Mouse (Mus musculus): ENCODE results near the gene Iyd. TPM values are rescaled to one million over a fixed set of nuclear protein-coding genes. Genes with fewer than 3 reads are reported as not detected.

Gene Iyd
- polyA plus RNA-seq, 1 experiment, result 5.2 TPM

- WGBS, result 66% methylated on average over 7 of the region's 7 CpGs
- no peak for TF ChIP-seq POLR2A (IDR thresholded peaks at IDR 0.05; ENCODE audit: low read depth, low read length)
- no peak for TF ChIP-seq CTCF (IDR thresholded peaks at IDR 0.05; ENCODE audit: extremely low read depth, insufficient read length, insufficient replicate concordance, low read depth, low read length)
- Histone ChIP-seq H3K27me3 (ENCODE audit: control insufficient read depth, insufficient read depth, low read length) (no peaks in the 10 kb centered on the region), H3K27ac (ENCODE audit: insufficient read depth, low read depth, low read length) (no peak overlapping the region), H3K36me3 (ENCODE audit: control insufficient read depth, insufficient read depth, low read length) (no peaks in the 10 kb centered on the region), H3K4me1 (ENCODE audit: control insufficient read depth, insufficient read depth, insufficient read length, low read length) (peaks cover 3% of the 10 kb centered on the region; the same call in 1 of the 2 replicates), H3K4me3 (ENCODE audit: low read depth, low read length) (no peak overlapping the region)
These were observed 30.3 kb upstream of the Iyd start for GRCm38 (mm10) chr10:3509663-3510277.

GRCm38 (mm10) chr10:3510486-3510885, 29.6 kb upstream of the Iyd start:
- Histone ChIP-seq H3K36me3 (ENCODE audit: control insufficient read depth, insufficient read depth, low read length) (no peaks in the 10 kb centered on the region), H3K4me1 (ENCODE audit: control insufficient read depth, insufficient read depth, insufficient read length, low read length) (peaks cover 3% of the 10 kb centered on the region; the same call in 1 of the 2 replicates), H3K27ac (ENCODE audit: insufficient read depth, low read depth, low read length) (no peak overlapping the region; the same call in 1 of the 2 replicates), H3K27me3 (ENCODE audit: control insufficient read depth, insufficient read depth, low read length) (no peaks in the 10 kb centered on the region), H3K4me3 (ENCODE audit: low read depth, low read length) (no peak overlapping the region)
- WGBS, result 35% methylated on average over 3 of the region's 3 CpGs
- TF ChIP-seq POLR2A (IDR thresholded peaks at IDR 0.05; ENCODE audit: low read depth, low read length), result no peak
- no peak for TF ChIP-seq CTCF (IDR thresholded peaks at IDR 0.05; ENCODE audit: extremely low read depth, insufficient read length, insufficient replicate concordance, low read depth, low read length)

GRCm38 (mm10) chr10:3511401-3511800, 28.6 kb upstream of the Iyd start:
- WGBS, result 69% methylated on average over 3 of the region's 3 CpGs
- H3K36me3 ChIP-seq (ENCODE audit: control insufficient read depth, insufficient read depth, low read length), result no peaks in the 10 kb centered on the region
- no peak for TF ChIP-seq POLR2A (IDR thresholded peaks at IDR 0.05; ENCODE audit: low read depth, low read length)
- TF ChIP-seq CTCF (IDR thresholded peaks at IDR 0.05; ENCODE audit: extremely low read depth, insufficient read length, insufficient replicate concordance, low read depth, low read length), result no peak
- H3K4me1 ChIP-seq (ENCODE audit: control insufficient read depth, insufficient read depth, insufficient read length, low read length), result peaks cover 3% of the 10 kb centered on the region; the same call in 1 of the 2 replicates
- H3K27me3 ChIP-seq (ENCODE audit: control insufficient read depth, insufficient read depth, low read length), result no peaks in the 10 kb centered on the region
- 0 out of 2 replicates have a peak overlapping the region, but pooled peaks have one; percentile 1 for H3K27ac ChIP-seq (ENCODE audit: insufficient read depth, low read depth, low read length)
- no peak overlapping the region for H3K4me3 ChIP-seq (ENCODE audit: low read depth, low read length)

- Histone ChIP-seq H3K27ac (ENCODE audit: insufficient read depth, low read depth, low read length) (no peak overlapping the region), H3K27me3 (ENCODE audit: control insufficient read depth, insufficient read depth, low read length) (no peaks in the 10 kb centered on the region)
- 36% methylated on average over 8 of the region's 8 CpGs for WGBS
These were observed 27.3 kb upstream of the Iyd start for GRCm38 (mm10) chr10:3512620-3513305.

GRCm38 (mm10) chr10:3513947-3514346, 26.1 kb upstream of the Iyd start:
- no peaks in the 10 kb centered on the region for H3K27me3 ChIP-seq (ENCODE audit: control insufficient read depth, insufficient read depth, low read length)
- peaks cover 3% of the 10 kb centered on the region; the same call in 1 of the 2 replicates for H3K4me1 ChIP-seq (ENCODE audit: control insufficient read depth, insufficient read depth, insufficient read length, low read length)
- no peak overlapping the region for H3K27ac ChIP-seq (ENCODE audit: insufficient read depth, low read depth, low read length)
- H3K36me3 ChIP-seq (ENCODE audit: control insufficient read depth, insufficient read depth, low read length), result no peaks in the 10 kb centered on the region
- TF ChIP-seq CTCF (IDR thresholded peaks at IDR 0.05; ENCODE audit: extremely low read depth, insufficient read length, insufficient replicate concordance, low read depth, low read length) (no peak), POLR2A (IDR thresholded peaks at IDR 0.05; ENCODE audit: low read depth, low read length) (no peak)
- no peak overlapping the region for H3K4me3 ChIP-seq (ENCODE audit: low read depth, low read length)
- 79% methylated on average over 6 of the region's 6 CpGs for WGBS

More at GRCm38 (mm10) chr10:3512620-3513305, 27.3 kb upstream of the Iyd start:
- no peak overlapping the region for H3K4me3 ChIP-seq (ENCODE audit: low read depth, low read length)
- H3K4me1 ChIP-seq (ENCODE audit: control insufficient read depth, insufficient read depth, insufficient read length, low read length), result peaks cover 3% of the 10 kb centered on the region; the same call in 1 of the 2 replicates
- TF ChIP-seq POLR2A (IDR thresholded peaks at IDR 0.05; ENCODE audit: low read depth, low read length), result no peak
- TF ChIP-seq CTCF (IDR thresholded peaks at IDR 0.05; ENCODE audit: extremely low read depth, insufficient read length, insufficient replicate concordance, low read depth, low read length), result peak; percentile 31; the same call in 1 of the 2 replicates
- no peaks in the 10 kb centered on the region for H3K36me3 ChIP-seq (ENCODE audit: control insufficient read depth, insufficient read depth, low read length)

GRCm38 (mm10) chr10:3514634-3515033, 25.4 kb upstream of the Iyd start:
- no peaks in the 10 kb centered on the region for H3K36me3 ChIP-seq (ENCODE audit: control insufficient read depth, insufficient read depth, low read length)
- H3K27me3 ChIP-seq (ENCODE audit: control insufficient read depth, insufficient read depth, low read length), result no peaks in the 10 kb centered on the region
- no peak for TF ChIP-seq POLR2A (IDR thresholded peaks at IDR 0.05; ENCODE audit: low read depth, low read length)
- TF ChIP-seq CTCF (IDR thresholded peaks at IDR 0.05; ENCODE audit: extremely low read depth, insufficient read length, insufficient replicate concordance, low read depth, low read length), result no peak
- no peak overlapping the region for H3K4me3 ChIP-seq (ENCODE audit: low read depth, low read length)
- H3K4me1 ChIP-seq (ENCODE audit: control insufficient read depth, insufficient read depth, insufficient read length, low read length), result peaks cover 3% of the 10 kb centered on the region; the same call in 1 of the 2 replicates
- no peak overlapping the region for H3K27ac ChIP-seq (ENCODE audit: insufficient read depth, low read depth, low read length)
- WGBS, result 81% methylated on average over 1 of the region's 1 CpGs

GRCm38 (mm10) chr10:3516442-3516841, 23.6 kb upstream of the Iyd start:
- 65% methylated on average over 6 of the region's 6 CpGs for WGBS
- H3K27me3 ChIP-seq (ENCODE audit: control insufficient read depth, insufficient read depth, low read length), result no peaks in the 10 kb centered on the region
- H3K36me3 ChIP-seq (ENCODE audit: control insufficient read depth, insufficient read depth, low read length), result no peaks in the 10 kb centered on the region
- no peak overlapping the region for H3K27ac ChIP-seq (ENCODE audit: insufficient read depth, low read depth, low read length)
- peaks cover 3% of the 10 kb centered on the region; the same call in 1 of the 2 replicates for H3K4me1 ChIP-seq (ENCODE audit: control insufficient read depth, insufficient read depth, insufficient read length, low read length)
- H3K4me3 ChIP-seq (ENCODE audit: low read depth, low read length), result no peak overlapping the region
- TF ChIP-seq POLR2A (IDR thresholded peaks at IDR 0.05; ENCODE audit: low read depth, low read length) (no peak), CTCF (IDR thresholded peaks at IDR 0.05; ENCODE audit: extremely low read depth, insufficient read length, insufficient replicate concordance, low read depth, low read length) (no peak)

All from small intestine, adult 2 months (tissue).